Mouse (Mus musculus) myocyte (in vitro differentiated cells): ENCODE data around the gene Arf1. TPM values are rescaled to one million over a fixed set of nuclear protein-coding genes. Genes with fewer than 3 reads are reported as not detected.

Source experiments
- H3K27me3 ChIP-seq: one replicate; pipeline ENCODE4 v1.6.1; 2011; ENCODE audit not compliant: control insufficient read depth, insufficient read depth, insufficient read length
- H3K36me3 ChIP-seq: one replicate; pipeline ENCODE4 v1.6.1; 2011; ENCODE audit not compliant: control insufficient read depth, insufficient read depth
- H3K4me2 ChIP-seq: one replicate; pipeline ENCODE4 v1.6.1; 2011; ENCODE audit warnings: low read depth, control low read depth
- H3K4me3 ChIP-seq: one replicate; pipeline ENCODE4 v1.5.1; 2011; ENCODE audit warnings: mild to moderate bottlenecking, control low read depth, moderate library complexity
- H3K79me2 ChIP-seq: one replicate; pipeline ENCODE4 v1.6.1; 2011; ENCODE audit not compliant: control insufficient read depth, insufficient read depth
- H3ac ChIP-seq: one replicate; pipeline ENCODE4 v1.6.1; 2011; ENCODE audit not compliant: control insufficient read depth, insufficient read length
- CEBPB ChIP-seq: IDR thresholded peaks from 2 replicates; pipeline ENCODE4 v1.6.1; 2011; ENCODE audit warnings: mild to moderate bottlenecking, moderate library complexity; ENCODE audit not compliant: poor library complexity, insufficient read depth, severe bottlenecking
- E2F4 ChIP-seq: IDR thresholded peaks from one replicate; pipeline ENCODE4 v1.6.1; 2011; ENCODE audit warnings: mild to moderate bottlenecking, control low read depth, moderate library complexity; ENCODE audit not compliant: insufficient read depth
- MAX ChIP-seq: IDR thresholded peaks from one replicate; pipeline ENCODE4 v1.6.1; 2011; ENCODE audit warnings: low read depth, mild to moderate bottlenecking, control low read depth
- MYOD1 ChIP-seq, 3 experiments: IDR thresholded peaks; one replicate each; pipeline ENCODE4 v1.6.1; 2011; ENCODE audit warnings: control low read depth in 2 of 3, low read depth in 2 of 3, mild to moderate bottlenecking in 2 of 3, moderate library complexity in 1 of 3; ENCODE audit not compliant: insufficient read length in 2 of 3, control insufficient read depth in 1 of 3
- MYOG ChIP-seq, 3 experiments: IDR thresholded peaks; one replicate each; pipeline ENCODE4 v1.6.1; 2011; ENCODE audit warnings: control low read depth in 2 of 3, low read depth in 2 of 3, mild to moderate bottlenecking in 2 of 3; ENCODE audit not compliant: insufficient read length in 2 of 3, control insufficient read depth in 1 of 3, insufficient read depth in 1 of 3
- POLR2A ChIP-seq: IDR thresholded peaks from one replicate; pipeline ENCODE4 v1.6.1; 2011; ENCODE audit warnings: low read depth, mild to moderate bottlenecking, control low read depth, moderate library complexity; ENCODE audit not compliant: insufficient read length
- POLR2AphosphoS2 ChIP-seq: IDR thresholded peaks from one replicate; pipeline ENCODE4 v1.6.1; 2011; ENCODE audit warnings: low read depth, control low read depth; ENCODE audit not compliant: insufficient read length
- REST ChIP-seq: IDR thresholded peaks from one replicate; pipeline ENCODE4 v1.6.1; 2011; ENCODE audit warnings: mild to moderate bottlenecking, control low read depth, moderate library complexity; ENCODE audit not compliant: insufficient read depth, insufficient read length
- SRF ChIP-seq: IDR thresholded peaks from one replicate; pipeline ENCODE4 v1.6.1; 2011; ENCODE audit warnings: low read depth; ENCODE audit not compliant: control insufficient read depth, insufficient read length
- TCF12 ChIP-seq: IDR thresholded peaks from one replicate; pipeline ENCODE4 v1.6.1; 2011; ENCODE audit warnings: mild to moderate bottlenecking, control low read depth; ENCODE audit not compliant: poor library complexity, insufficient read depth, severe bottlenecking
- TCF3 ChIP-seq: IDR thresholded peaks from one replicate; pipeline ENCODE4 v1.6.1; 2011; ENCODE audit warnings: low read depth, control low read depth; ENCODE audit not compliant: insufficient read length
- USF1 ChIP-seq: IDR thresholded peaks from one replicate; pipeline ENCODE4 v1.6.1; 2011; ENCODE audit warnings: low read depth, mild to moderate bottlenecking, control low read depth, moderate library complexity
- polyA plus RNA-seq: library from polyadenylated mRNA; unstranded; fragments of >200 nt; fragmentation: generic; extraction: Trizol; gene quantifications from one replicate; pipeline ENCODE4 v1.2.1, GENCODE M21; 2012; ENCODE audit warnings: missing spikeins

The Arf1 gene
- polyA plus RNA-seq, 1 experiment: 500 TPM

- H3ac ChIP-seq: no peak overlapping the region
- H3K79me2 ChIP-seq: no peaks in the 10 kb centered on the region
- H3K36me3 ChIP-seq: no peaks in the 10 kb centered on the region
- H3K4me3 ChIP-seq: no peak overlapping the region
- H3K4me2 ChIP-seq: no peak overlapping the region
- no peak for TF ChIP-seq POLR2A
- no peak for TF ChIP-seq REST
- no peak for TF ChIP-seq E2F4
- no peak for TF ChIP-seq POLR2AphosphoS2
- no peak for TF ChIP-seq SRF
- no peak for TF ChIP-seq MAX
- TF ChIP-seq MYOG (IDR thresholded peaks at IDR 0.05; ENCODE audit: control insufficient read depth in 1 of 3, insufficient read depth in 1 of 3, insufficient read length in 2 of 3, low read depth in 2 of 3): no peak
- TF ChIP-seq TCF3: no peak
- no peak for TF ChIP-seq CEBPB
- no peak for TF ChIP-seq USF1
- peaks cover 72% of the 10 kb centered on the region for H3K27me3 ChIP-seq
These were observed 20.0 kb upstream of the Arf1 start for GRCm38 (mm10) chr11:59248101-59248500.

- TF ChIP-seq REST (no peak), CEBPB (no peak), TCF3 (no peak), POLR2A (no peak), MYOD1 (IDR thresholded peaks at IDR 0.05; ENCODE audit: control insufficient read depth in 1 of 3, insufficient read length in 2 of 3, low read depth in 2 of 3) (no peak), SRF (no peak), MAX (no peak), MYOG (IDR thresholded peaks at IDR 0.05; ENCODE audit: control insufficient read depth in 1 of 3, insufficient read depth in 1 of 3, insufficient read length in 2 of 3, low read depth in 2 of 3) (no peak), TCF12 (no peak), POLR2AphosphoS2 (no peak), USF1 (no peak), E2F4 (no peak)
- Histone ChIP-seq H3K4me2 (no peak overlapping the region), H3K4me3 (no peak overlapping the region), H3ac (no peak overlapping the region), H3K79me2 (no peaks in the 10 kb centered on the region), H3K27me3 (peaks cover 86% of the 10 kb centered on the region), H3K36me3 (no peaks in the 10 kb centered on the region)
These were observed 15.8 kb upstream of the Arf1 start for GRCm38 (mm10) chr11:59243856-59244255.

GRCm38 (mm10) chr11:59241841-59242240, 13.8 kb upstream of the Arf1 start:
- no peak overlapping the region for H3K4me3 ChIP-seq
- H3K27me3 ChIP-seq: peaks cover 92% of the 10 kb centered on the region
- no peak overlapping the region for H3ac ChIP-seq
- no peaks in the 10 kb centered on the region for H3K36me3 ChIP-seq
- H3K79me2 ChIP-seq: no peaks in the 10 kb centered on the region
- H3K4me2 ChIP-seq: no peak overlapping the region
- TF ChIP-seq USF1: no peak
- TF ChIP-seq MYOD1 (IDR thresholded peaks at IDR 0.05; ENCODE audit: control insufficient read depth in 1 of 3, insufficient read length in 2 of 3, low read depth in 2 of 3): no peak
- TF ChIP-seq SRF: no peak
- TF ChIP-seq POLR2A: no peak
- TF ChIP-seq MYOG (IDR thresholded peaks at IDR 0.05; ENCODE audit: control insufficient read depth in 1 of 3, insufficient read depth in 1 of 3, insufficient read length in 2 of 3, low read depth in 2 of 3): peak in 1 of 3 experiments; percentile 55
- TF ChIP-seq REST: no peak

- Histone ChIP-seq H3K4me2 (no peak overlapping the region), H3K27me3 (peaks cover 75% of the 10 kb centered on the region), H3K4me3 (no peak overlapping the region), H3K79me2 (no peaks in the 10 kb centered on the region), H3ac (no peak overlapping the region), H3K36me3 (no peaks in the 10 kb centered on the region)
- TF ChIP-seq POLR2AphosphoS2 (no peak), CEBPB (no peak), MYOD1 (IDR thresholded peaks at IDR 0.05; ENCODE audit: control insufficient read depth in 1 of 3, insufficient read length in 2 of 3, low read depth in 2 of 3) (no peak), E2F4 (no peak), MAX (no peak), REST (no peak), MYOG (IDR thresholded peaks at IDR 0.05; ENCODE audit: control insufficient read depth in 1 of 3, insufficient read depth in 1 of 3, insufficient read length in 2 of 3, low read depth in 2 of 3) (no peak), USF1 (no peak), TCF12 (no peak), TCF3 (no peak), SRF (no peak), POLR2A (no peak)
These were observed 11.7 kb upstream of the Arf1 start for GRCm38 (mm10) chr11:59239796-59240195.

GRCm38 (mm10) chr11:59239428-59239785, 11.3 kb upstream of the Arf1 start:
- H3K4me2 ChIP-seq: no peak overlapping the region

More at GRCm38 (mm10) chr11:59239428-59239785, 11.3 kb upstream of the Arf1 start:
- Histone ChIP-seq H3K4me3 (no peak overlapping the region), H3K79me2 (no peaks in the 10 kb centered on the region), H3ac (no peak overlapping the region), H3K36me3 (no peaks in the 10 kb centered on the region), H3K27me3 (peaks cover 72% of the 10 kb centered on the region)
- TF ChIP-seq E2F4: no peak
- no peak for TF ChIP-seq TCF3
- no peak for TF ChIP-seq MYOG (IDR thresholded peaks at IDR 0.05; ENCODE audit: control insufficient read depth in 1 of 3, insufficient read depth in 1 of 3, insufficient read length in 2 of 3, low read depth in 2 of 3)
- no peak for TF ChIP-seq REST
- TF ChIP-seq SRF: no peak
- TF ChIP-seq POLR2A: no peak
- TF ChIP-seq USF1: no peak
- no peak for TF ChIP-seq CEBPB
- TF ChIP-seq TCF12: no peak
- no peak for TF ChIP-seq MAX
- TF ChIP-seq POLR2AphosphoS2: no peak
- TF ChIP-seq MYOD1 (IDR thresholded peaks at IDR 0.05; ENCODE audit: control insufficient read depth in 1 of 3, insufficient read length in 2 of 3, low read depth in 2 of 3): no peak
